Mouse (Mus musculus) heart, embryonic 11.5 days (tissue): ENCODE results near the gene Rpia. TPM values are rescaled to one million over a fixed set of nuclear protein-coding genes. Genes with fewer than 3 reads are reported as not detected.

Source experiments
- ATAC-seq: fragments of 200-750 bp; cut with Nextera tagmentation; replicated peaks from 2 replicates; pipeline ENCODE4 v1.8.0; 2017; ENCODE audit warnings: moderate library complexity; ENCODE audit not compliant: insufficient number of reproducible peaks, low FRiP score, low TSS enrichment
- H3K27ac ChIP-seq: fragments of 300-500 bp; sonication (generic); 2 replicates; pipeline ENCODE4 v1.5.1; 2014; ENCODE audit warnings: mild to moderate bottlenecking, low read depth, low read length
- H3K27me3 ChIP-seq: fragments of 300-500 bp; sonication (generic); 2 replicates; pipeline ENCODE4 v1.6.1; 2014; ENCODE audit warnings: mild to moderate bottlenecking, low read length, mixed read lengths; ENCODE audit not compliant: control insufficient read depth, insufficient read depth
- H3K36me3 ChIP-seq: fragments of 300-500 bp; sonication (generic); 2 replicates; pipeline ENCODE4 v1.6.1; 2014; ENCODE audit warnings: mild to moderate bottlenecking, low read length, moderate library complexity, mixed read lengths; ENCODE audit not compliant: control insufficient read depth, insufficient read depth
- H3K4me1 ChIP-seq: fragments of 300-500 bp; sonication (generic); 2 replicates; pipeline ENCODE4 v1.6.1; 2014; ENCODE audit warnings: low read length; ENCODE audit not compliant: control insufficient read depth, insufficient read depth
- H3K4me2 ChIP-seq: fragments of 300-500 bp; sonication (generic); 2 replicates; pipeline ENCODE4 v1.6.1; 2014; ENCODE audit warnings: mild to moderate bottlenecking, moderate library complexity
- H3K4me3 ChIP-seq: fragments of 300-500 bp; sonication (generic); 2 replicates; pipeline ENCODE4 v1.5.1; 2014; ENCODE audit warnings: low read depth, low read length
- H3K9ac ChIP-seq: fragments of 300-500 bp; sonication (generic); 2 replicates; pipeline ENCODE4 v1.6.1; 2014; ENCODE audit warnings: mild to moderate bottlenecking, low read depth, low read length, moderate library complexity
- H3K9me3 ChIP-seq: fragments of 300-500 bp; sonication (generic); replicated peaks from 2 replicates; pipeline ENCODE4 v1.6.1; 2016; ENCODE audit warnings: low read length; ENCODE audit not compliant: control insufficient read depth
- WGBS: fragments of 180-500 bp; shearing (Covaris S2); extraction: QIAGEN DNeasy Blood & Tissue Kit; methylation state at CpG from one replicate; pipeline ENCODE4 v1.1.7; 2014; ENCODE audit not compliant: insufficient replicate concordance; 5-methylcytosine and 5-hydroxymethylcytosine counted together
- polyA plus RNA-seq: library from polyadenylated mRNA; unstranded; fragments of >200 nt; fragmentation: Nextera tagmentation; extraction: Ambion mirVana; gene quantifications from 2 replicates; pipeline ENCODE4 v1.2.1, GENCODE M21; 2014

Gene Rpia
- polyA plus RNA-seq, 1 experiment from 2014 or later = 1.6 TPM

- no peaks in the 10 kb centered on the region for H3K9me3 ChIP-seq
- H3K4me1 ChIP-seq = no peaks in the 10 kb centered on the region
- H3K4me2 ChIP-seq = no peak overlapping the region
- no peaks in the 10 kb centered on the region for H3K36me3 ChIP-seq
- 83% methylated on average over 2 of the region's 2 CpGs for WGBS
- no peak overlapping the region for H3K4me3 ChIP-seq
- no peaks in the 10 kb centered on the region for H3K27me3 ChIP-seq
- no peak overlapping the region for H3K9ac ChIP-seq
- ATAC-seq = no peak
- no peak overlapping the region for H3K27ac ChIP-seq
Observed at GRCm38 (mm10) chr6:70735528-70735927, 56.5 kb downstream of the Rpia start.

- Histone ChIP-seq H3K27me3 (no peaks in the 10 kb centered on the region), H3K4me2 (no peak overlapping the region), H3K4me1 (no peaks in the 10 kb centered on the region), H3K9me3 (no peaks in the 10 kb centered on the region), H3K9ac (no peak overlapping the region), H3K36me3 (no peaks in the 10 kb centered on the region), H3K4me3 (no peak overlapping the region), H3K27ac (no peak overlapping the region)
- no peak for ATAC-seq
Observed at GRCm38 (mm10) chr6:70730828-70731227, 61.2 kb downstream of the Rpia start.

- no peak for ATAC-seq
- 86% methylated on average over 1 of the region's 1 CpGs for WGBS
- no peaks in the 10 kb centered on the region for H3K9me3 ChIP-seq
Observed at GRCm38 (mm10) chr6:70729125-70729524, 62.9 kb downstream of the Rpia start.

GRCm38 (mm10) chr6:70727094-70727721 is 64.8 kb downstream of the Rpia start:
- H3K36me3 ChIP-seq = no peaks in the 10 kb centered on the region

More at GRCm38 (mm10) chr6:70729125-70729524, 62.9 kb downstream of the Rpia start:
- Histone ChIP-seq H3K27me3 (no peaks in the 10 kb centered on the region), H3K27ac (no peak overlapping the region), H3K36me3 (no peaks in the 10 kb centered on the region), H3K4me1 (no peaks in the 10 kb centered on the region), H3K9ac (no peak overlapping the region), H3K4me3 (no peak overlapping the region), H3K4me2 (no peak overlapping the region)

GRCm38 (mm10) chr6:70725639-70726038 is 66.4 kb downstream of the Rpia start:
- H3K27me3 ChIP-seq = no peaks in the 10 kb centered on the region
- no peak for ATAC-seq

More at GRCm38 (mm10) chr6:70727094-70727721, 64.8 kb downstream of the Rpia start:
- no peak overlapping the region for H3K4me3 ChIP-seq
- H3K27me3 ChIP-seq = no peaks in the 10 kb centered on the region
- WGBS = 68% methylated on average over 4 of the region's 4 CpGs
- no peaks in the 10 kb centered on the region for H3K9me3 ChIP-seq
- H3K4me2 ChIP-seq = no peak overlapping the region
- no peak for ATAC-seq
- H3K27ac ChIP-seq = no peak overlapping the region
- no peak overlapping the region for H3K9ac ChIP-seq
- H3K4me1 ChIP-seq = no peaks in the 10 kb centered on the region

GRCm38 (mm10) chr6:70724722-70725121 is 67.3 kb downstream of the Rpia start:
- Histone ChIP-seq H3K4me3 (no peak overlapping the region), H3K36me3 (no peaks in the 10 kb centered on the region), H3K4me2 (no peak overlapping the region), H3K9me3 (no peaks in the 10 kb centered on the region), H3K9ac (no peak overlapping the region), H3K4me1 (no peaks in the 10 kb centered on the region), H3K27me3 (no peaks in the 10 kb centered on the region), H3K27ac (no peak overlapping the region)
- WGBS = 87% methylated on average over 13 of the region's 13 CpGs
- ATAC-seq = no peak

More at GRCm38 (mm10) chr6:70725639-70726038, 66.4 kb downstream of the Rpia start:
- Histone ChIP-seq H3K4me3 (no peak overlapping the region), H3K36me3 (no peaks in the 10 kb centered on the region), H3K4me1 (no peaks in the 10 kb centered on the region), H3K4me2 (no peak overlapping the region), H3K27ac (no peak overlapping the region), H3K9ac (no peak overlapping the region), H3K9me3 (no peaks in the 10 kb centered on the region)
- 70% methylated on average over 2 of the region's 2 CpGs for whole genome bisulfite sequencing

- Histone ChIP-seq H3K4me2 (no peak overlapping the region), H3K9ac (no peak overlapping the region), H3K4me3 (no peak overlapping the region), H3K27me3 (no peaks in the 10 kb centered on the region), H3K4me1 (no peaks in the 10 kb centered on the region), H3K9me3 (no peaks in the 10 kb centered on the region), H3K36me3 (no peaks in the 10 kb centered on the region), H3K27ac (no peak overlapping the region)
- no peak for ATAC-seq
- WGBS = 87% methylated on average over 7 of the region's 7 CpGs
Observed at GRCm38 (mm10) chr6:70722298-70722697, 69.7 kb downstream of the Rpia start.

- ATAC-seq = no peak
Observed at GRCm38 (mm10) chr6:70718760-70719159, 73.3 kb downstream of the Rpia start.

GRCm38 (mm10) chr6:70718164-70718563 is 73.9 kb downstream of the Rpia start:
- Histone ChIP-seq H3K4me2 (no peak overlapping the region), H3K27ac (no peak overlapping the region), H3K4me3 (no peak overlapping the region), H3K9ac (no peak overlapping the region), H3K27me3 (no peaks in the 10 kb centered on the region), H3K36me3 (no peaks in the 10 kb centered on the region), H3K4me1 (peaks cover 2% of the 10 kb centered on the region; the same call in 1 of the 2 replicates), H3K9me3 (no peaks in the 10 kb centered on the region)
- ATAC-seq = no peak
- 83% methylated on average over 4 of the region's 4 CpGs for WGBS

More at GRCm38 (mm10) chr6:70718760-70719159, 73.3 kb downstream of the Rpia start:
- H3K27me3 ChIP-seq = no peaks in the 10 kb centered on the region
- H3K9ac ChIP-seq = no peak overlapping the region
- H3K9me3 ChIP-seq = no peaks in the 10 kb centered on the region
- no peaks in the 10 kb centered on the region for H3K36me3 ChIP-seq
- no peak overlapping the region for H3K27ac ChIP-seq
- no peak overlapping the region for H3K4me2 ChIP-seq
- H3K4me1 ChIP-seq = peaks cover 2% of the 10 kb centered on the region; the same call in 1 of the 2 replicates
- H3K4me3 ChIP-seq = no peak overlapping the region
- WGBS = 61% methylated on average over 2 of the region's 2 CpGs
